Mouse (Mus musculus): Measurements from ENCODE around the gene C2cd4b.

The C2cd4b gene

DNA sequence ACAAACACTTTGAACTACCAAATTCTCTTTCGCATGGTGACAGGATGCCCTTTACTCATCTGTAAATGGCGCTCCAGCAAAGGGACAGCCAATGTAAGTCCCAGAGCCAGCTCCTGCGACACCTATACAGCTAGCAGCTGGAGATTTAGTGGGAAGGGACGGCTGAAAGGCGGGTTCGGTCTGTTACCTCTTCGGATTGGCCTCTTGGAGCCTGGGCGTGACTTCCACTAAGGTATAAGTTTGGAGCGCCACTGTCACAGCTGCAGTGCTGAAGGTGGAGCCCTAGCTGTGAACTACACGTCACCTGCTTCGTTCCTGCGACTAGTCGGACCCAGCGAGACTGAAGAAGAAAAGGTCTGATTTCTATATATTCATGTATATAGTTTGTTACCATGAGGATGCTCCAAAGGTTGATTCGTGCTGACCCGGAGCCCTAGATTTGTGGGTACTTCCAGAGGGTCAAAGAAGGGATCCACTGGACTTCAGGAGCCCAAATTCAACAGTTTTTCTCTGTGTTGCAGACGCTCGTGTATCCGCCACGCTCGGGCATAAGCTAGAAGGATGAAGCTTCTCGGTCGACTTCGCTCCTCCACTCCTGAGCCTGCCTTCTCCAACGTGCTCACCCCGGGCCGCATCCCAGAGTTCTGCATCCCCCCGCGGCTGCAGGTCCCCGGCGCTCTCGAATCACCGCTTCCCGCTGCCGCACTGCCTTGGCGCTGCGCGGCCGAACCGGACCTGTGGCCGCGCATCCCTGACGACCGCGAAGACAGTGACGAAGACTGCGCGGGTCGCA is at the start of gene C2cd4b:
TSS of gene C2cd4b (plus strand) at position 275 of the 793 bp plus-strand sequence.
- peak; percentile 47 for DNase-seq (ENCODE audit: low read depth)

- peak; percentile 73 for DNase-seq (ENCODE audit: low read depth)
These were observed 48.0 kb upstream of the C2cd4b start for GRCm38 (mm10) chr9:67711051-67711877.

DNA sequence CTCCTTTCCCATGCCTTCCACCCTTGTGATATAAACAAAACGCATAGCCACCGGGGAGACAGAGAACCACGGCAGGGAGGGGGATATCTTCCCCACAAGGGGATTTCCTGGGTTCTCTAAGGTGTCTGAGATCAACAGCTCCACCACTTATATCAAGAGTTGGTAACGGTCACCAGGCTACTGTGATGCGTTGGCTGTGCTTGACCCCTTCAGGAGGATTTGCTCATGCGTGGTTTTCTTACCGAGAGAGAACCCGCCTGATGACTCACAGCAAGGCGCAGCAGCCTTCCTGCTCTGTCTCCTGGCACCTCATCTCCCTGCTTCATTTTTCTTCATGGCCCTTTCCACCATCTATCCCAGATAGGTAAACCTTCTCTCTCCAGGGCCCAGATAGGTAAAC is 47.1 kb upstream of the C2cd4b start:
- no peak for DNase-seq (ENCODE audit: low read depth)

- no peak for DNase-seq (ENCODE audit: low read depth)
These were observed 42.2 kb upstream of the C2cd4b start for GRCm38 (mm10) chr9:67717081-67717480.

- no peak for DNase-seq (ENCODE audit: low read depth)
These were observed 40.6 kb upstream of the C2cd4b start for GRCm38 (mm10) chr9:67718596-67718995.

DNA sequence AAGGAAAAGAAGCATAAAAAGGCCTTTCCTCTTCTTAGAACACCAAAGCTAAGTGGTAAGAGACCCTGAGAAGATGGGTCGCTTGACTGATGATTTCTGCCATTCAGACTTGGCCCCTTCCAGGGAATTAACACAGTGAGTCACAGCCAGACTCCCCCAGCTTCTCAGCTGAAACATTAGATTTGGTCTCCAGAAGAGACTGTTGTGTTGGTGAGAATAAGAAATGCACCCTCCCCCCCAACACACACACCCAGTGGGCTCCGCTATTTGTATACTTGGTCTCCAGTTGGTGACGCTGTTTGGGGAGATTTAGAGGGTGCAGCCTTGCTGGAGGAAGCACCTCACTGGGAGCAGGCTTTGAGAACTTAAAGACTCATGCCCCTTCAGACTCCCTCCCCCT is 39.1 kb upstream of the C2cd4b start:
- DNase-seq (ENCODE audit: low read depth): no peak

DNA sequence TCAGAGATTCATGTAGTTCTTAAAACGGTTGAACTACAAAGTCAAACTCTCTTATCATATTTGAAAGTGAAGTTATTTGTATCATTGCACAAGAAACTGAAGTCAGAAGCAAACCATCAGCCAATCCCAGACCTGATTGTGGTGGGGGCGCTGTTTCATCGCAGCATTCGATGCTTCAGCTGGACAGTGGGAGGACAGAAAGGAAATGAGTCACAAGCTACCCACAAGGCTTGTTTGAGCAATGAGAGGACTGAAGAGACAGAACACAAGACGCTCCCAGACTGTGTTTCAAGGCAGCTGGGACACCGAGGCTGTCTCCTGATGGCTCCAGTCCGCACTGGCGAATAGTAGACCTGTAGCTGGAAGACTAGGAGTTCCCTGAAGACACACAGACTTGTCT is 36.9 kb upstream of the C2cd4b start:
- no peak for DNase-seq (ENCODE audit: low read depth)

GRCm38 (mm10) chr9:67725196-67725595 is 34.0 kb upstream of the C2cd4b start:
- DNase-seq (ENCODE audit: low read depth): no peak

- no peak for DNase-seq (ENCODE audit: low read depth)
These were observed 25.5 kb upstream of the C2cd4b start for GRCm38 (mm10) chr9:67733716-67734115.

DNA sequence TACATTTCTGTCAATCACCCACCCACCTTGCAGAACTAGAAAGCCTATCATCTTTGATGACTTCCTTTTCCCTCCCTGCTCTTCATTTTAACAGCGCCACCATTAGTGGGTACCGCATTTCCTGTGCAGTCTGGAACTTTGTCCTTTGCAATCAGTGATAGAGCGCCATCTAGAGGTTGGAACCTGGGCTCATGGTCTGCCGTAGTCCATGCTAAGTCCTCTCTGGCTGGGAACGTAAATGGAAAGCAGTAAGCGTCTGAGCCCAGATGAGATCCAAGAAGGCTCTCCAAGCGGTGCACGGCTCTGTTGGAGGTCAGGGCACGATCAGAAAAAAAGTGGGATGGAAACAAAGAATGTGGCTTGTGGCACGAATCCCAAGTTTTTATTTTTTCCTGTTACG is 23.8 kb upstream of the C2cd4b start:
- DNase-seq (ENCODE audit: low read depth): peak; percentile 39

- DNase-seq (ENCODE audit: low read depth): no peak
These were observed 18.0 kb upstream of the C2cd4b start for GRCm38 (mm10) chr9:67741256-67741655.

DNA sequence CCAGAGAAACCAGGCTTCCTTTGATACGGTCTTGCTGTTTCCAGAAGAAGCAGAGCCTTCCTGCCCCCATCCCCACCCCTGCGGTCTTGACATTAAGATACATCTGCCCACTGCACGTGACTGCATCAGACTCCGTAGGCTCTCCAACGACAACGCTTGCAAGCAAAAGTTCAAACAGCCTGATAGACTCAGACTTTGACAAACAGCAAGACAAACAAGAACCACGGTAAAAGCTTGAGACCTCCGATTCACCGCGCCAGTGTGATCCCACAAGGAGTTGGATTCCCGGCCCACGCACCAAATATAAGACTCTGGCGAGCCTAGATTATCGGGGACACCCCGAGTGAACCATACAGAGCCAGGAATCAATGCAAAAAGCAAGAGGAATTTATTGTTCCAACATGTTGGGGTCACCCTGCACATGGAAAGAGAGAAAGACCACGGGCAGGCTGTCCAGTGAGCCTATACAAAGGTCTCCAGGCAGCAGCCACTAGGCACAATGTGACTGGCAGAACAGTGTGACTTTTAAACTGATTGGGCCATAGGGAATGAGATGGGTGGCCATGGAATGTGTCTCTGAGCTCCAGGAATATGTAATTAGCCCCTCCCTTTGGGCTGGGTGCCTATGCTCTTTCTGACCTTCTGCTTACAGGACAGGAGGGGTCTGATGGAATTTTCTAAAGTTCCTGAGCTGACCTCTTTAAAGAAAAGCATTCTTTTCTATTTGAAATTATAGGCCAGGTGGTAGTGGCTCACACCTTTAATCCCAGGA is 5.6 kb upstream of the C2cd4b start:
- no peak for DNase-seq (ENCODE audit: low read depth)

DNA sequence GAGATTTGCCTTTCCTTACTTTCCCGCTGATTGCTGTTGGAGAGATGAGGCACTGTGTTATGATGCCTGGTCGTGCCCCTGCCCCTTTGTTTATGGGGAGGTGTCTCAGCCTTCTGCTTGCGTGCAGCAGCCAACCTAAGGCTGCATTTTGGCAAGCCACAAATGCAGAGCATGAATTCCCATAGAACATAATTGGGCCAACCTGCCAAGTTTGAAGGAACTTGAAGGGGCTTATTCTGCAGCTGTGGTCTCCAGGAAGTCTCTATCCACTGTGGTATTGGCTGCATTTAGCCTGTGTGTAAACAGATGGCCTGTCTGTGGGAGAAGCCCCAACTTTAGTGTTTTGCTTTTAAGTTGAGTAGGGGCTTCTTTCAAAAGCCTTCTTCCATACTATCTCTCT is 4.5 kb upstream of the C2cd4b start:
- no peak for DNase-seq (ENCODE audit: low read depth)

GRCm38 (mm10) chr9:67758686-67759085 is 551 bp upstream of the C2cd4b start:
- DNase-seq (ENCODE audit: low read depth): peak; percentile 71

- DNase-seq (ENCODE audit: low read depth): peak; percentile 38
These were observed 923 bp downstream of the C2cd4b start for GRCm38 (mm10) chr9:67759956-67760764.

- no peak for DNase-seq (ENCODE audit: low read depth)
These were observed 1.8 kb downstream of the C2cd4b start for GRCm38 (mm10) chr9:67760991-67761390.

GRCm38 (mm10) chr9:67763326-67763725 is 4.1 kb downstream of the C2cd4b start:
- no peak for DNase-seq (ENCODE audit: low read depth)

GRCm38 (mm10) chr9:67766405-67766804 is 7.2 kb downstream of the C2cd4b start:
- no peak for DNase-seq (ENCODE audit: low read depth)

DNA sequence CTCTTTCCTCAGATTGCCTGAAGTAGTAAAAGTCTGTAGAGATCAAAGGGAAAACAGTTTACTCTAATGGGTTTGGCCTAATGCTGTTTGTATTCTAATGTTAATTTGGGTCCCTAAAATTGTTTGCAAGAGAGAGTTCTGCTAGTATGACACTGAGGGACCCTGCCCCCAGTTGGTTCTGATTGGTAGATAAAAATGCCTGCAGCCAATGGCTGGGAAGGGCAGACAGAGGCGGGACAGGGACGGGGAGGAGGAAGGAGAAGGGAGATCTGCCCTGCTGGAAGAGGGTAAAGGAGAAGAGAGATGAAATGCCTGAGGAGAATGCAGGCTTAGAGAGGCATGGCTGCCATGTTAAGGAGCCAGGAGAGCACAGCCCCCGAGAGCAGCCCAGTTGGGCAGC is 7.7 kb downstream of the C2cd4b start:
- DNase-seq (ENCODE audit: low read depth): no peak

DNA sequence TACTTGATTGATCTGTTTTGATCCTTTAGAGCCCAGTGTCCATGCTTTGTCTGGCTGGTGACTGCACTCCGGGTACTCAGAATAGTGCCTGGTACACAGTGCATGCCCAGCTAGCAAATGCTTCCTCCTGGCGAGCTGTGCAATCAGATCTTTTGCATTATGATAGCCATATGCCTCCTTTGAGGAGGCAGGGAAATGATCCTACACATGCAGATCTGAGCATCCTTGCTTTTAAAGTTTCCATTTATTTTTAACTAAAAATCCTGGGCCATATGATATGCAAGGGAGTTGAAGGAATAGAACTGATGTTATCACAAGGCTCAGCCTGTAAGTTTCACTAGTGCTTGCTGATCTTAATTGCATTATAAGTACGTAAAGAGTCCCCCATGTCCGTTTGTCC is 9.6 kb downstream of the C2cd4b start:
- no peak for DNase-seq (ENCODE audit: low read depth)

DNA sequence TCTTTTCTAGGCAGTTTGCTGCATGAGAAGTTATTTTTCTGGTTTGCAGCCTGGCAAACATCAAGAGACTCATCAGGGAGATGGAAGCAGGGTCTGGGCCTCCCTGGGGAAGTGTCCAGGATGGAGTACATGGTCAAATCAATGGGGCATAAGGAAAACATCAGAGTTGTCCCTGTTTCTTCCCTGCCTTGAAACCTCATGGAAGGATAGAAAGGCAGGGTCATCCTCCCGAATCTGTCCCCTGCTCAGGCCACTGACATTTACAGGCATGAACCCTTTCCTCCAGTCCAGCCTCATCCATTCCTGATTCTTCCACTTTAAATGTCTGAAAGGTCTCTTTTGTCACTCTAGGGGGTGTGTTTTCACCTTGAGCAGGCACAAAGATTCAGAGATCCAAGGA is 10.2 kb downstream of the C2cd4b start:
- DNase-seq (ENCODE audit: low read depth): no peak

DNA sequence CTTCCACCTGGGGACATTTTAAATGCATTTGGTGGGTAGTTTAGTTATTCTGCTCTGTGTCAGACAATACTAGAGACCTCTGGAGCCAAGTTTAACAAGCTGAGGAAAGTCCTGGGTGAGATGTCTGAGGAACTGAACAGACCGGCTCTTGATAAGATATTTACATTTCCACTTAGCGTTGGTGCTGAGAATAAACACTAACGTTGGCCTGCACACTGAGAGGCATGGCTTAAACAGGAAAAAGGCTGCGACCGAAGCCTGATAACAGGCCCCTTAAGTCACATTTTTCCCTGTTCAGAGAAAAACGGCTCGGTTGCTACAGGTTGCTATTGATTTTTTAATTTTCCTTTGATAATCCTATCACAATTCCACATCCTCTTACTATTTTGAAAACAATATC is 12.1 kb downstream of the C2cd4b start:
- no peak for DNase-seq (ENCODE audit: low read depth)

Data from induced T-regulatory cell, adult 2 months (primary cell).